Mouse (Mus musculus): ENCODE data around the gene Tgif1. TPM values are rescaled to one million over a fixed set of nuclear protein-coding genes. Genes with fewer than 3 reads are reported as not detected.

Tgif1 gene
- polyA plus RNA-seq, 1 experiment from 2014 or later, result 96.0 TPM

GRCm38 (mm10) chr17:70823083-70823482, 30.3 kb downstream of the Tgif1 start:
- H3K36me3 ChIP-seq (ENCODE audit: inconsistent target), result no peaks in the 10 kb centered on the region
- no peaks in the 10 kb centered on the region for H3K79me2 ChIP-seq (ENCODE audit: inconsistent target)
- H3K4me3 ChIP-seq (ENCODE audit: inconsistent target), result no peak overlapping the region
- 88% methylated on average over 8 of the region's 8 CpGs for WGBS (ENCODE audit: missing documents)
- H3K27ac ChIP-seq, result no peak overlapping the region

GRCm38 (mm10) chr17:70817862-70818451, 35.4 kb downstream of the Tgif1 start:
- Histone ChIP-seq H3K79me2 (ENCODE audit: inconsistent target) (no peaks in the 10 kb centered on the region), H3K4me3 (ENCODE audit: inconsistent target) (no peak overlapping the region; the same call in 1 of the 2 replicates), H3K36me3 (ENCODE audit: inconsistent target) (no peaks in the 10 kb centered on the region), H3K27ac (no peak overlapping the region)
- 3% methylated on average over 51 of the region's 51 CpGs for WGBS (ENCODE audit: missing documents)

DNA sequence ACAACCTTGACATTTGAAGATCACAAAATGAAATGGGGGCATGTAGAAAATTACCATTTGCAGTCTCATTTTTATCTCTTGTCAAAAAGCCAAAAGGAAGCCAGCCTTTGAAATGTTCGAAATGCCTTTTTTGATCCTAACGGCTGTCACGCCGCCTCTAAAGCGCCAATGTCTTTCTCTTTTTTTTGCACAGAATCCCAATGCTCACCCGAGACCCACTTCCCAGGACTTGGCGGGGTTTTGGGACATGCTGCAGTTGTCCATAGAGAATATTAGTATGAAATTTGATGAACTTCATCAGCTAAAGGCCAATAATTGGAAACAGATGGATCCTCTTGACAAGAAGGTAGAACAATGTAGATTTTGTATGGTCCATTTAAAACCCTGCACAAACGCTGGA, 38.3 kb downstream of the Tgif1 start:
- Histone ChIP-seq H3K4me3 (ENCODE audit: inconsistent target) (no peak overlapping the region), H3K27ac (no peak overlapping the region), H3K36me3 (ENCODE audit: inconsistent target) (no peaks in the 10 kb centered on the region), H3K79me2 (ENCODE audit: inconsistent target) (no peaks in the 10 kb centered on the region)
- WGBS (ENCODE audit: missing documents), result 87% methylated on average over 8 of the region's 8 CpGs

- Histone ChIP-seq H3K27ac (no peak overlapping the region), H3K4me3 (ENCODE audit: inconsistent target) (no peak overlapping the region), H3K79me2 (ENCODE audit: inconsistent target) (no peaks in the 10 kb centered on the region), H3K36me3 (ENCODE audit: inconsistent target) (no peaks in the 10 kb centered on the region)
- WGBS (ENCODE audit: missing documents), result 94% methylated on average over 5 of the region's 5 CpGs
Measured at GRCm38 (mm10) chr17:70810795-70811194, 42.6 kb downstream of the Tgif1 start.

- WGBS (ENCODE audit: missing documents), result 100% methylated on average over 3 of the region's 3 CpGs
- no peaks in the 10 kb centered on the region for H3K36me3 ChIP-seq (ENCODE audit: inconsistent target)
- no peak overlapping the region for H3K4me3 ChIP-seq (ENCODE audit: inconsistent target)
- no peak overlapping the region for H3K27ac ChIP-seq
- H3K79me2 ChIP-seq (ENCODE audit: inconsistent target), result no peaks in the 10 kb centered on the region
Measured at GRCm38 (mm10) chr17:70809776-70810175, 43.6 kb downstream of the Tgif1 start.

GRCm38 (mm10) chr17:70808837-70809236, 44.5 kb downstream of the Tgif1 start:
- Histone ChIP-seq H3K79me2 (ENCODE audit: inconsistent target) (no peaks in the 10 kb centered on the region), H3K36me3 (ENCODE audit: inconsistent target) (no peaks in the 10 kb centered on the region), H3K4me3 (ENCODE audit: inconsistent target) (no peak overlapping the region), H3K27ac (no peak overlapping the region)
- 74% methylated on average over 12 of the region's 14 CpGs for WGBS (ENCODE audit: missing documents)

DNA sequence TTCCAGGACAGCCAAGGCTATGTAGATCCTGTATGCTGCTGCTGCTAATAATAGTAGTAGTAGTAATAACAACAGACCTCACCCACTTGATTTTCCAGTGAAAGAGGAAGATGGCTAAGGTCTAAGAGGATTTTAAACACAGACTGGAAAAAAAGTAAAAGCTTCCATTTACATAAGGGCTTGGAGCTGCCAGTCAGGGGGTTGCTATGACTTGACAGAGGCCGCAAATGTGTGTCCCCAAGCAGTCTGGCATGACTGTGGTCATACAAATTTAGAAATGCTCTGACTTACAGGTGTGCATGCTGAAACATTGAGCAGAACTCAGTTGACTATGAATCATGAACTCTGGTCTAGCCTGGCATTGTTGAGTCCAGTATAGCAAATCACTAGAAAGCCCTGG, 45.5 kb downstream of the Tgif1 start:
- no peak overlapping the region for H3K4me3 ChIP-seq (ENCODE audit: inconsistent target)
- no peaks in the 10 kb centered on the region for H3K79me2 ChIP-seq (ENCODE audit: inconsistent target)
- H3K36me3 ChIP-seq (ENCODE audit: inconsistent target), result no peaks in the 10 kb centered on the region
- H3K27ac ChIP-seq, result no peak overlapping the region
- 89% methylated on average over 1 of the region's 1 CpGs for WGBS (ENCODE audit: missing documents)

DNA sequence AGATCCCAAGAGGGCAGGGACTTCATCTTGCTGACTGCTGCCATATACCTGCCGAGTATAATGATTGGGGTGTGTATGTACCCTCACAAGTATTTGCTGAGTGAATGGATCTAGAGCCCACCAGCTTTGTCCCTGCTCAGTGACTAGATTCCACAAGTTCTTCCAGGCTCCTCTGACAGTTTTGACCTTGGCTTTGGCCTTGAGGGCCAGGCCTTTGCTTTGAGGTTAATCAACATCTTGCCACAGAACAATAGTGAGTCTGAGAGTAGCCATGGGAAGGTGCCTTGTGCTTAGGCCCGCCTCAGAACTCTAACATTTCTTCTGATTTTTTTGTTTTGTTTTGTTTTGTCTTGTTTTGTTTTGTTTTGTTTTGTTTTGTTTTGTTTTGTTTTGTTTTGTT, 46.7 kb downstream of the Tgif1 start:
- 94% methylated on average over 2 of the region's 2 CpGs for WGBS (ENCODE audit: missing documents)
- no peak overlapping the region for H3K27ac ChIP-seq
- H3K4me3 ChIP-seq (ENCODE audit: inconsistent target), result no peak overlapping the region
- H3K79me2 ChIP-seq (ENCODE audit: inconsistent target), result no peaks in the 10 kb centered on the region
- no peaks in the 10 kb centered on the region for H3K36me3 ChIP-seq (ENCODE audit: inconsistent target)

DNA sequence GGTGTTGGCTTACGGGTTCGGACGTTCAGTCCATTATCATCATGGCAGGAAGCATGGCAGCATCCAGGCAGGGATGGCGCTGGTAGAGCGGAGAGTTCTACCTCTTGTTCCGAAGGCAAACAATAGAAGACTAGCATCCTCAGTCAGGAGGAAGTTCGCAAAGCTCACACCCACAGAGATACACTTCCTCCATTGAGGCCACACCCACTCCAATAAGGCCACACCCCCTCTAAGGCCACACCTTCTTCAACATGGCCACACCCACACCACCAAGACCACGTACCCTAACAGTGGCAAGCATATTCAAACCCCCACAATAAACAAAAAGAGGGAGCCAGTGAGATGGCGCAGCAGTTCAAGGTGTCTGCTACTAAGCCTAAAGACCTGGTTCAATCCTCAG, 47.5 kb downstream of the Tgif1 start:
- 93% methylated on average over 9 of the region's 9 CpGs for WGBS (ENCODE audit: missing documents)
- H3K4me3 ChIP-seq (ENCODE audit: inconsistent target), result no peak overlapping the region
- no peak overlapping the region for H3K27ac ChIP-seq
- no peaks in the 10 kb centered on the region for H3K79me2 ChIP-seq (ENCODE audit: inconsistent target)
- H3K36me3 ChIP-seq (ENCODE audit: inconsistent target), result no peaks in the 10 kb centered on the region

GRCm38 (mm10) chr17:70802022-70802421, 51.3 kb downstream of the Tgif1 start:
- Histone ChIP-seq H3K27ac (no peak overlapping the region), H3K79me2 (ENCODE audit: inconsistent target) (no peaks in the 10 kb centered on the region), H3K36me3 (ENCODE audit: inconsistent target) (no peaks in the 10 kb centered on the region), H3K4me3 (ENCODE audit: inconsistent target) (no peak overlapping the region)
- WGBS (ENCODE audit: missing documents), result 96% methylated on average over 14 of the region's 14 CpGs

DNA sequence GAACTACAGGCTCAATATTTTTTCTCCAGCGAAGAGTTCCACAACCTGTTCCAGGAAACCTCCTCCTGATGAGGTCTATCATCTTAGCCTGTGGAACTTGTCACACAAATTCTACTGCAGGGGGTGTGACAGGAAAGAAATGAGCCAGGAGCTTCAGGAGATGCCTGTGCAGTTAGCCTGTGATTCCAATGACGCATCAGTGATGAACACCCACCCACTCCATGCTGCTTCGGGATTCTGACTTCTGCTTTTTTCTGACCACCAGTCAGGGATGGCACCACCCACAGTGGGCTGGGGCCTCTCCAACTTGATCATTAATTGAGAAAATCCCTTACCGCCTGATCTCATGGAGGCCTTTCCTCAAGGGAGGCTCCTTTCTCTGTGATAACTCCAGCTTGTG, 54.1 kb downstream of the Tgif1 start:
- H3K4me3 ChIP-seq (ENCODE audit: inconsistent target), result no peak overlapping the region
- H3K36me3 ChIP-seq (ENCODE audit: inconsistent target), result no peaks in the 10 kb centered on the region
- WGBS (ENCODE audit: missing documents), result 48% methylated on average over 4 of the region's 4 CpGs
- H3K79me2 ChIP-seq (ENCODE audit: inconsistent target), result no peaks in the 10 kb centered on the region
- no peak overlapping the region for H3K27ac ChIP-seq

- Histone ChIP-seq H3K36me3 (ENCODE audit: inconsistent target) (no peaks in the 10 kb centered on the region), H3K79me2 (ENCODE audit: inconsistent target) (no peaks in the 10 kb centered on the region), H3K27ac (peak overlapping the region; percentile 59), H3K4me3 (ENCODE audit: inconsistent target) (no peak overlapping the region)
- 82% methylated on average over 1 of the region's 1 CpGs for WGBS (ENCODE audit: missing documents)
Measured at GRCm38 (mm10) chr17:70797773-70798045, 55.6 kb downstream of the Tgif1 start.

DNA sequence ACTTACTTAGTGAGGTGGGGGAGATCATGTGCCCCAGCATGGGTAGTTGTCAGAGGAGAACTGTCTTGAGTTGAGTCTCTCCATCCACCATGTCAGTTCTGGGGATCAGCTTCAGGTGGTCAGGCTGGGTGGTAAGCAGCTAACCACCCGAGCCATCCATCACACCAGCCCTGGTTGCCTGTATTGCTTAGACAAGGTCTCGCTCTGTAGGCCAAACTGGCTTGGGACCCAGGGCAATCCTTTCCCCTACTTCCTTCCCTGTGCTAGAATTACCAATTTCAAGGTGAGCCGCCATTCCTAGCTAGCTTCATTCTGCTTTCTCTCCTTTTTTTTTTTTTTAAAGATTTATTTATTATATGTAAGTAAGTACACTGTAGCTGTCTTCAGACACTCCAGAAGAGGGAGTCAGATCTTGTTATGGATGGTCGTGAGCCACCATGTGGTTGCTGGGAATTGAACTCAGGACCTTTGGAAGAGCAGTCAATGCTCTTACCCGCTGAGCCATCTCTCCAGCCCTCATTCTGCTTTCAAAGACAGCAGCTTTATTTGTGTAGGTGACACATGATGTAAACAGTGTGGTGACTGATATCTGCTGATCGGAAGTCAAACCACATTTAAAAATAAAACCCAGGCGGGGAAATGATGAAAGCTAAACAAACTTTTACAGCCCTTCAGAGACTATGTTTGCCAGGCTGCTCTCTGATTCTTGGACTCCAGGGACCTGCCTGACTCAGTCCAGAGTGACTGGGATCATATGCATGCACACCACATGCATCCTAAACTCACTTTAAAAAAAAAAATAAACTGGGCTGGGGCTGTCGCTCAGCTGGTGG, 56.2 kb downstream of the Tgif1 start:
- peak overlapping the region; percentile 59 for H3K27ac ChIP-seq
- H3K36me3 ChIP-seq (ENCODE audit: inconsistent target), result no peaks in the 10 kb centered on the region
- H3K4me3 ChIP-seq (ENCODE audit: inconsistent target), result no peak overlapping the region
- 88% methylated on average over 7 of the region's 8 CpGs for WGBS (ENCODE audit: missing documents)
- H3K79me2 ChIP-seq (ENCODE audit: inconsistent target), result no peaks in the 10 kb centered on the region

- H3K4me3 ChIP-seq (ENCODE audit: inconsistent target), result no peak overlapping the region
- no peaks in the 10 kb centered on the region for H3K36me3 ChIP-seq (ENCODE audit: inconsistent target)
- no peaks in the 10 kb centered on the region for H3K79me2 ChIP-seq (ENCODE audit: inconsistent target)
- no peak overlapping the region for H3K27ac ChIP-seq
- WGBS (ENCODE audit: missing documents), result 84% methylated on average over 3 of the region's 4 CpGs
Measured at GRCm38 (mm10) chr17:70795196-70795595, 58.1 kb downstream of the Tgif1 start.

GRCm38 (mm10) chr17:70794722-70795121, 58.6 kb downstream of the Tgif1 start:
- Histone ChIP-seq H3K4me3 (ENCODE audit: inconsistent target) (no peak overlapping the region), H3K79me2 (ENCODE audit: inconsistent target) (no peaks in the 10 kb centered on the region), H3K27ac (no peak overlapping the region), H3K36me3 (ENCODE audit: inconsistent target) (no peaks in the 10 kb centered on the region)
- WGBS (ENCODE audit: missing documents), result 90% methylated on average over 6 of the region's 6 CpGs

GRCm38 (mm10) chr17:70794291-70794690, 59.1 kb downstream of the Tgif1 start:
- Histone ChIP-seq H3K27ac (no peak overlapping the region), H3K79me2 (ENCODE audit: inconsistent target) (no peaks in the 10 kb centered on the region), H3K4me3 (ENCODE audit: inconsistent target) (no peak overlapping the region), H3K36me3 (ENCODE audit: inconsistent target) (no peaks in the 10 kb centered on the region)
- WGBS (ENCODE audit: missing documents), result 93% methylated on average over 7 of the region's 7 CpGs
